Mouse (Mus musculus): Measurements from ENCODE around the gene Fam98c.
"Not testable (repeated sequence)": the region's sequence is repeated elsewhere in the genome, so short reads cannot be mapped to it uniquely, and the experiment has no call there.

Gene Fam98c

GRCm38 (mm10) chr7:29158264-29158663, 2.2 kb upstream of the Fam98c start:
- DNase-seq (ENCODE audit: low spot score): no peak

- peak; percentile 86 for DNase-seq (ENCODE audit: low spot score)
Measured at GRCm38 (mm10) chr7:29155196-29155837, 717 bp downstream of the Fam98c start.

DNA sequence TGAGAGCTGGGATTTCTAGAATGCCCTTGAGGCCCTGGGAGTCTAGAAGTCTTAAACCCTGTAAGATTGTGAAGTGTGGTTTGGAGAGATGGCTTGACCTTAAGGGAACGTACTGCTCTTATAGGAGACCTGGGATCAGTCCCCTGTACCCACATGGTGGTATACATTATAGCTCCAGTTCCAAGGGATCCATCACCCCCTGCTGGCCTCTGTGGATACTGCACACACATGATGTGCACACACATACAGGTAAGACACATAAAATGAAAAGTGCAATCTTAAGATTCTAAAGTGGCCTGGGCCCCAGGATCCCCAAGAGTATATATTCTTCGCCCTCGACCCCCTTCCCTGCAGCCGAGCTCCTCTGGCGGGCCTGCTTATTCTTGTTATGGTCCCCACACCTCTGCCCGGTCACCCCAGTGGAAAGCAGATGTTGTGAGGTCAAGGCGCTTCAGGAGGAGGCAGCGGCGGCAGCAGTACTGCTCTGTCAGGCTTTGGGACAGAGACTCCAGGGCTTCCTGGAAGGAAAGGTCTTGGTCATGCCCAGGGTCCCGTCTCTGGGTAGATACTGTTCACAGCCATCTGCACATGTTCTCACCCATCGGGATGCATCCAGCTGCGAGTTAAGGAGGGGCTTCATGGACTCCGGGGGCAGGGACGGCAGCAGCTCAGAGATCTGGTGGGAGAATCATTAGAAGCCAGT, 1.9 kb downstream of the Fam98c start:
- DNase-seq (ENCODE audit: low spot score): no peak

DNA sequence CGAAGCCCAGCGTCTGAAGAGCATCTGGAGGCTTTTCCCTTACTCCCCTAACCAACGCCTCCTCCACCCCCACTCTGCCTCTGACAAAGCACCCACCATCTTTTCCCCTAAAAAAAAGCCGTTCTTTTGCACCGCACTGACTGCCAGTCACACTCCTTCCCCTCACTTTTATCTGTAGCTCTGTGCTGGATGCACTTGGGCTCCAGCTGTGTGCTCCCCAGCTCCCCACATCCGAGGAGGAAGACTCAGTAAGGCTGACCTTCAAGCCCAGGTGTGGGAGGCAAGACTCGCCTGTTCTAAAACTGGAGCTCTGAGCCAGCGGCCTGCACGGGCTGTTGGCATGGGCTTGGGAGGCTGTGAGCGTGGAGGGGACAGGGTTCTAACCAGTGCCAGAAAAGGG, 4.5 kb downstream of the Fam98c start:
- no peak for DNase-seq (ENCODE audit: low spot score)

- no peak for DNase-seq (ENCODE audit: low spot score)
Measured at GRCm38 (mm10) chr7:29148771-29149170, 7.3 kb downstream of the Fam98c start.

DNA sequence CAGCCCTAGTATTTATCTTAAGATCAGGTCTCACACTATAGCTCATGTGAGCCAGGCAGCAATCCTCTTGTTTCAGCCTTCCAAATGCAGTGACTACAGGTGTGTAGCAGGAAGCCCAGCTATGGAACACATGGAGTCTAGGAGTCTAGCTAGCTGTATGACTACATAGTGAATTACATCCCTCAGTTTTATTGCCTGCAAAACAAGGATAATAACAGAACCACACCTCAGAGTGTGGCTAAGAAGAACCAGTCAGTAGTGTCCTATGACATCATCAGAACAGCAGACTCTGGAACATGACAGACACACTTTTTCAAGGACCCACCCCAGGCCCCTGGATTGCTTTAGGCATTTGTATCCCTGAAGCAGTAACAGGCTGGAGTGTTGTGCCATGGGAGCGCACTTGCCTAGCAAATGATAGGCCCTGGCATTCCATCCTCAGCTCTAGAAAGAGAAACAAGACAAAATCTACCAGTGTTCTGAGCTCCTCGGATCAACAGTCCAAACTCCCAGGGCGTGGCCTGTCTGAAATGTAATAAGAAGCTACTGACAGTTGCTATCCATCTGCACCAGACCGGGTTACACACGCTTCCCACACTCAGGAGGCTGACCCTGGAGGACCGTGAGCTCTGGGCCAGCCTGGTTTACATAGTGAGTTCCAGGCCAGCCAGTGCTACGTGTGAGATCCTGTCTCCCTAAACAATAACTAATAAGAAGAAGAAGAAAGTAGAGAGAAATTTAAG, 9.2 kb downstream of the Fam98c start:
- DNase-seq (ENCODE audit: low spot score): no peak

GRCm38 (mm10) chr7:29144006-29144405, 12.0 kb downstream of the Fam98c start:
- DNase-seq (ENCODE audit: low spot score): no peak

DNA sequence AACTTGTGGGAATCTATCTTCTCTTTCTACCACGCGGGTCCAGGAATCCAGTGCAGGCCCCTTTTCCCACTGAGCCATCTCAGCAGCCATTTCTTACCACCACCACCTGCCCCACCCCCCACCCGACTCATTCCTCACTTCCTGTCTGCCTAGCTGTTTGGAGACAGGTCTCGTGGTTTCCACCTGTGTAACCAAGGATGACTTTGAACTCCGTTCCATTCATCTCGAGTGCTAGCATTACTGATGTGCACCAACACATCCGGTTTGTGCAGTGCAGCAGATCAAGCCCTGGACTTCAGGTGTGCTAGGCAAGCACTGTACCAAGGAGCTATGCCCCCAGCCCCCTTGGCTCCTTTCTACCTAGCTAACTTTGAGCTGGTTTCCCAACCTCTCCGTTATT, 14.6 kb downstream of the Fam98c start:
- no peak for DNase-seq (ENCODE audit: low spot score)

DNA sequence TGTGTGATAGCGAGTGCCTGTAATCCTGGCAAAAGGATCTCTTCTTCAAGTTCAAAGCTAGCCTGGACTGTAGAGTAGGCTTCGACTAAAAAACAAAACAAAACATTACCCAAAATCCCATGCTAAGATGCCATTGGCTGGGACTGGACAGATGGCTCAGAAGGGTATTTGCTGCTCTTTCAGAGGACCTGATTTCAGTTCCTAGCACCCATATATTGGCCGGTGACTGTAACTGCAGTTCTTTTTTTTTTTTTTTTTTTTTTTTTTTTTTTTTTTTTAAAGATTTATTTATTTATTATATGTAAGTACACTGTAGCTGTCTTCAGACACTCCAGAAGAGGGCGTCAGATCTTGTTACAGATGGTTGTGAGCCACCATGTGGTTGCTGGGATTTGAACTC, 16.8 kb downstream of the Fam98c start:
- not testable (repeated sequence) for DNase-seq (ENCODE audit: low spot score)

GRCm38 (mm10) chr7:29137429-29137828, 18.6 kb downstream of the Fam98c start:
- DNase-seq (ENCODE audit: low spot score): no peak

GRCm38 (mm10) chr7:29134693-29135386, 21.2 kb downstream of the Fam98c start, which contains the start of gene Rasgrp4:
Gene Rasgrp4, plus strand, starts transcription at chr7:29134851.
- no peak for DNase-seq (ENCODE audit: low spot score)

DNA sequence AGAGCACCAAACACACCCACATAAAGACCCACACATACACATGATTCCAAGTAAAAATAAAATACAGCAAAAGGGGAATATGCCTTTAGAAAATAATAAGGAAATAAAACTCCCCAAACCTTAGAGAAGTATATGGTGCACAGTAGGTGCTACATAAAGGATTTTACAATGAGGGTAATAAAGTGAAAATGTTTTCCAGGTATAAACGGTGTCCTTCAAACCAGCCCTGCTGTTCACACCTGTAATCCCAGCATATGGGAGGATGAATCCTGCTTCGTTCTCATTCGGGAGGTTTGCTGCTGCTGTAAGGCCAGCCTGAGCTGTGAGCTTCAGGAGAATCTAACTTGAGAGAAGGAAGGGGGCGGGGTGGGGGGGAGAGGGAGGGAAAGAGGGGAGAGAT, 21.8 kb downstream of the Fam98c start:
- no peak for DNase-seq (ENCODE audit: low spot score)

- DNase-seq (ENCODE audit: low spot score): no peak
Measured at GRCm38 (mm10) chr7:29128725-29129124, 27.3 kb downstream of the Fam98c start.

DNA sequence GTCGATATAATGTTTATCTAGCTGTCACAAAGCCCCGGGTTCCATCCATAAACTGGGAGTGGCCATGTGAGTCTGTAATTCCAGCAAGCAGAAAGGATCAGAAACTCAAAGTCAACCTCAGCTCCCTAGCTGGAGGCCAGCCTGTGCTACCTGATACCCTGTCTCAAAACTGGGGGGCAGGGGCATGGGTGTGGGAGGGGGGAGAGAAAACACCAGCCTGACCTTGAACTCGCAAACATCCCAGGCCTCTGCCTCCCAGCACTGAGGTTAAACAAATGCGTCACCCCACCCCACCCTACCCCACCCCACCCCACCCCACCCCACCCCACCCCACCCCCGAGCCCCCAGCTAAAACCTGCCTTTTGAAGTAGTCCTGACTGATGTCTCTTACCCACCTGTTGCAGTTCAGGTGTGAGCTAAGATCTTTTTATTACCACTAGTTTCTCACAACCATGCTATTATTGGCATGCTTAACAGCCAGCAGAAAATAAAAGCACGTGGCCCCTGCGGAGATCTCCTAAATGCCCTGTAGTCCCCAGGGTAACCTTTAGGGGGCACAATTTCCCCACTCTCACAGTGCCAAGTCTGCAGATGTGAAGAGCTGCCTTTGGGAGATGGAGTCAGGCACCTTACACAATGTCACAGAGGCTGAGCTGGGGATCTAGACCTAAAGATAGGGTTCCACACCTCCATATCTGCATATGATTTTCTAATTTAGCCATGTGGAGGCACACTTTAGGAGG, 29.7 kb downstream of the Fam98c start:
- DNase-seq (ENCODE audit: low spot score): peak; percentile 57

- DNase-seq (ENCODE audit: low spot score): peak; percentile 26
Measured at GRCm38 (mm10) chr7:29124970-29125369, 31.1 kb downstream of the Fam98c start, which contains the start of gene Ryr1. Gene Ryr1, minus strand, starts transcription at chr7:29125179.

DNA sequence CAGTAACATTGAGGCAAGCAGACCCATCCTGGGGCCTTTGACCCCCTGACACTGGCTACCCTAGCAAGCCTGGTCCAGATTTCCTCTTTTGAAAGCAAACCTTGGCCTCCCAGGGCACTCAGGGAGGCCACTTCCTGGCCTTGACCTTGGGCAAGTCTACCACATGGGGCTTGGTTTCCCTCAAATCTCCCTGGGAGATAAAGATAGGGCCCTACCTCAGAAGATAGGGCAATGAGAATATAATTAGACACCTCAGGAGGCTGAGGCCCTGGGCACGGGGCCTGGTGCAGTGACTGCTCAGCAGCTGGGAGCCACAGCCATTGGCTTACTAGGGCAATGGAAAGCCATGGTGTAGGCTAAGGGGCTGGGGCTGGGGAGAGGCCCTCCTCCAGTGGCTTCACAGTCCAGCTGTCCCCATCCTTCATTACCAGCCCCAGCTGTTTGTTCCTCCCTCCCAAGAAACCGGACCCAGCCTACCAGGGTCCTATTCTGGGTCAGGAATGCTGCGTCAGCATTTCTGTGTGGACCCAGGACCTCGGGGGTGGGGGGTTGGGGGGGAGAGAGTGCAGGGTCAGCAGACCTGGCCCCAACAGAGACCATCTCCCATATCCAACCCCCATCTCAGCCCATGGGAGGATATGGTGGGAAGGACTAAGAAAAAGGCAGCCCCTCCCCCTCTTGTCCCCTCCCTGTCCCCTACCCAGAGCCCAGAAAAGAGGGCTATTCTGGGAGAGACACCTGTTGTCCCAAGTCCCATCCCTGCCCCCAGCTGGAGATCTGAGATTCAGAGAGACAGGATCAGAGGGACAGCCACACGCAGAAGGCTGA, 32.3 kb downstream of the Fam98c start:
- no peak for DNase-seq (ENCODE audit: low spot score)

- DNase-seq (ENCODE audit: low spot score): no peak
Measured at GRCm38 (mm10) chr7:29122821-29123220, 33.2 kb downstream of the Fam98c start.

GRCm38 (mm10) chr7:29119526-29119925, 36.5 kb downstream of the Fam98c start:
- DNase-seq (ENCODE audit: low spot score): no peak

DNA sequence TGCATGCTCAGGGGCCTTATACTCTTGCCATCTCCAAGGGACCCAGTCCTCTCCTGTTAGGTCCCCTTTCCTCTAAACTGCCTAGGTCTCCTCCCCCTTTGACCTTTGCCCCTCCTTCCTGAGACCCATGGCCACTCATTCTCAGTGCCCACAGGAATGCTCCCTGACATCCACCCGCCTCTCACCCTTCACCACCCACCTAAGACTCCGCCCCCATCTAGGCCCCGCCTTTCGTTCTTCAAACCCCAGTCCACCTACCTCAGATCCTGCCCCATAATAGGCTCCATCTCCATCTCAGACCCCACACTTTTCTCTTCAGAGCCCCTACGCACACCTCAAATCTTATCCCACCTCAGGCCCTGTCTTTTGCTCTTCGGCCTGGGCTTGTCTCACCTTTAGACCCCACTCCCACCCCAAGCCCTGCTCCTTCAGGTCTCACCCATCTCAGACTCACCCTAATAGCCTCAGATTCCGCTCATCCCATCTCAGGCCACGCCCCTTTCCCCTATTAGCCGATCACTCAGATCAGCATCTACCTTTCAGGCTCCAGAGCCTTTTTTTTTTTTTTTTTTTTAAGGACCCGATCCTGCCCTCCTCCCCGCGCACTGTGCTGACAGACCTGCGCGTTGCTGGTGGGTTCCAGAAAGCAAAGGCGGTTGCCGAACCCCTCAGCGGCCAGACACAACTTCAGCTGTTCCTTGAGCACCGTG, 37.7 kb downstream of the Fam98c start:
- no peak for DNase-seq (ENCODE audit: low spot score)
